Mouse (Mus musculus): Measurements from ENCODE around the gene Klk1b26.

GRCm38 (mm10) chr7:43967058-43967457, 44.9 kb upstream of the Klk1b26 start:
- TF ChIP-seq CTCF (IDR thresholded peaks at IDR 0.05; ENCODE audit: insufficient read depth, low read length) (no peak), POLR2A (IDR thresholded peaks at IDR 0.05; ENCODE audit: borderline replicate concordance, extremely low read depth, low read depth, low read length) (no peak)
